ENCODE assay signal across 9 mouse cellular contexts in the genomic region with DNA sequence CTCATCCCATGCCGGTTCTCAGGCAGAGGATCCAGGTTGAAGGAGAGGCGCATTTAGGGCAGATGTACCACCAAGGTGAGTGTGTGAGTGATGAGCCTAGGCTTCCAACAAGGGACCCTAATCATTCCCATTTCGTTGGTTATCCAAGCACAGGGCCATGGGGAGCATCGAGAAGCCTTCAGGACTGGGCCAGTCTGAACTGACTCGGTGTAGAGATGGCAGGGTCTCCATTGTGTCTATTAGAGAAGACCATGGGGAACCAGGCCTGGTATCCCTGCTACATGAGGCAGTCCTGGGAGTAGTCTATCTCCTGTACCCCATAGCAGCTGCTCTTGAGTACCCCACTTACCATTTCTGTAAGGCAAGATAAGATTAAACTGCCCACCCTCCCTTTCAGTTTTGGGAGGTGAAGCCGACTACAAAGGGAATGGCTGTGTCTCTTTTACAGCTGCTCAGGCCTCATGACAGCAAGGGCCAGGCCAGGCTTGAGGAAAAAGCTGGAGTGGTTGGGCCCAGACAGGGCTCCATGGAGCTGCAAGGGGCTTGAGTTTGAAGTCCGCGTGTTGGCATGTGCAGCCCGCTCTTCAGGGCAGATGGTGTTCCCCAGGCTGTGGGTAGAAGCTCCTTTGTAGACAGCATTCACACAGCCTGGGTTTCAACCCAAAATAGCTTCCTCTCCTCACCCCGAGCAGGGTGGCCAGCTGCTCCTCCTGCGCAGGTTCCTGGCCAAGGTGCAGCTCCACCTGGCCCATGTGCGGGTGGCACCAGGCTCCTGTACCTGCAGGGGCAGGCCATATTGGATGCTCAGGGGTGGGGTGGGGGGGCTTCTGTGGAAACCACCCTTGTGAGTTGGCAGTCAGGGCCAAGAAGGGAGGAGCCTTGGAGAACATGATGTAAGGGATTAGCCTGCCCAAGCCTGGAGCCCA. TPM values are rescaled to one million over a fixed set of nuclear protein-coding genes. Genes with fewer than 3 reads are reported as not detected.
A peak's percentile ranks its signal among the peaks of the same experiment; 100 is the strongest.
DNase-seq lines count a peak whose midpoint lies in the region; ATAC-seq and TF ChIP-seq lines count a peak whose summit lies in the region.
"Had no signal": no experiment of that assay in that cellular context is flagged by ENCODE, and none has a peak within 500 bp of the region (broad histone marks: within the 10 kb centered on the region; RNA-seq: fewer than 3 reads in every experiment).

No protein-coding gene starts in this region.

- no peak overlapping the region for H3K9ac ChIP-seq in stomach, embryonic 14.5 days (replicated peaks; ENCODE audit: low read depth, low read length)
- H3K9ac ChIP-seq: heart, embryonic 15.5 days had no signal

- peaks cover 3% of the 10 kb centered on the region; the same call in 1 of the 2 replicates for H3K4me1 ChIP-seq in stomach, embryonic 14.5 days (ENCODE audit: control insufficient read depth, insufficient read depth, low read length)

- WGBS in stomach, embryonic 14.5 days: 91% methylated on average over 12 of the region's 12 CpGs

- intact Hi-C loops in left cerebral cortex, postnatal 14 days (cut with DNase I): no loop called here

- H3K4me3 ChIP-seq in layer of hippocampus, adult 2 months: no peak overlapping the region
- H3K4me3 ChIP-seq in stomach, embryonic 14.5 days (ENCODE audit: low read depth, low read length): no peak overlapping the region
- H3K4me3 ChIP-seq: heart, embryonic 15.5 days had no signal

- no peak overlapping the region for H3K4me2 ChIP-seq in stomach, embryonic 14.5 days (replicated peaks; ENCODE audit: low read depth, low read length)
- H3K4me2 ChIP-seq: heart, embryonic 15.5 days had no signal

- ATAC-seq in cerebellum, adult (ENCODE audit: insufficient number of reproducible peaks, low FRiP score, low TSS enrichment): peak; percentile 85
- peak; percentile 33; the same call in 1 of the 2 replicates for ATAC-seq in stomach, embryonic 14.5 days (ENCODE audit: insufficient number of reproducible peaks, insufficient read depth, low FRiP score, low read depth)

- TF ChIP-seq CTCF in layer of hippocampus, adult 2 months (conservative IDR thresholded peaks at IDR 0.05): no peak

- no peaks in the 10 kb centered on the region for H3K27me3 ChIP-seq in stomach, embryonic 14.5 days (ENCODE audit: control insufficient read depth, insufficient read depth, low read length)
- H3K27me3 ChIP-seq: heart, embryonic 15.5 days had no signal

- H3K9me3 ChIP-seq in stomach, embryonic 14.5 days (ENCODE audit: control insufficient read depth, low read depth, low read length): no peaks in the 10 kb centered on the region
- H3K9me3 ChIP-seq: heart, embryonic 15.5 days had no signal

- peak overlapping the region; percentile 82 for H3K27ac ChIP-seq in layer of hippocampus, adult 2 months
- no peak overlapping the region for H3K27ac ChIP-seq in stomach, embryonic 14.5 days (ENCODE audit: low read length)
- H3K27ac ChIP-seq: heart, embryonic 15.5 days had no signal

- no peaks in the 10 kb centered on the region for H3K36me3 ChIP-seq in stomach, embryonic 14.5 days (ENCODE audit: control insufficient read depth, insufficient read depth, low read length)
- H3K36me3 ChIP-seq: heart, embryonic 15.5 days had no signal

- DNase-seq in left cerebral cortex, adult 18-20 months (ENCODE audit: low spot score in 2 of 2): peak; percentile 27 to 46
- DNase-seq in left cerebral cortex, postnatal 14 days (ENCODE audit: low spot score in 2 of 2): no peak
- peak; percentile 47 to 60 for DNase-seq in layer of hippocampus, adult 2 months (ENCODE audit: low spot score in 2 of 2)
- DNase-seq in kidney, postnatal 25 days: no peak
- DNase-seq in MN1 (ENCODE audit: low spot score): no peak
- no peak for DNase-seq in embryo, embryonic 9.5 days (ENCODE audit: extremely low spot score)

RNA-seq across cellular contexts. Expression of a gene that starts 52.6 kb away (rescaled TPM):
- total RNA-seq in left cerebral cortex, adult 18-20 months (2021): 100 to 1,000 TPM; 145 to 159 TPM
- total RNA-seq in left cerebral cortex, postnatal 14 days (2021): 100 to 1,000 TPM; 168 to 175 TPM
- 100 to 1,000 TPM; 200 to 216 TPM for total RNA-seq in layer of hippocampus, adult 2 months (2021)
- 35.5 and 38.5 TPM in 2 replicates for polyA plus RNA-seq in stomach, embryonic 14.5 days (2014; fragmentation: Nextera tagmentation; extraction: Ambion mirVana)

Comparison
In these comparisons a context has a peak if more than half of its experiments do, and no peak if none do; other contexts are left out.
1. DNase-seq: peak in left cerebral cortex, adult 18-20 months (2 of 2) and layer of hippocampus, adult 2 months (2 of 2); none in left cerebral cortex, postnatal 14 days (0 of 2), kidney, postnatal 25 days (0 of 2), MN1 (single experiment) and embryo, embryonic 9.5 days (single experiment).